Mouse (Mus musculus) right cerebral cortex, postnatal 36 days (tissue): Measurements from ENCODE around the gene Scfd2.

Source experiments
- DNase-seq, 2 experiments: peaks; one replicate each; pipeline ENCODE4 v3.0.0; 2022; ENCODE audit warnings: low spot score in 2 of 2, mixed read lengths in 1 of 2

Scfd2 gene

DNA sequence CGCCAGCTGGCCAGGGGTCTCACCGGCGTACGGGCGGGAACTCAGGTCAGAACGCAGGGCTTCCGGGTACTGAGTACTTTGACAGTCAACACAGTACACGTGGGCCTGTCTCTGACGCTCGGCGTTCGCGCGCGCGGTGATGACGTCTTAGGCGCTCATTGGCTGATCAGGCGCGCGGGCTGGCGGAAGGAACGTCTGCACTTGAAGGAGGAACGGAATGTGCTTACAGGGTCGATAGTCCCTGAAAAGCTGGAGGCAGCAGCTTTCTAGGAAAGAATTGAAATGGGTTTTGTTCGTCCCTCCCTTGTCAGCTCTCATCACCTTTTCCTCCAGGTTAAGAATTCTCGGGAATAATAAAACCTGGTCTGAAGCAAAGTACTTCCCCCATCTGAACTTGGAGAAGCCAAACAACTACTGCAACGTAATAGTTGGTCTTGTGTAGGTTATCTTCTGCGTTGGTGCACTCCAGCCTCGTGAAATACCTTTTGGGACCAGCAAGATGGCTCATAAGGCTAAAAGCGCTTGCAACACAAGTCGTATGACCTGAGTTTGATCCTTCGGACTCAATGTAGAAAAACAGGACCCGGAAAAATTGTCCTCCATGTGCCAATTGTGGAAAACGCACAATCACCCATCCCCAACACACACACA, at the start of gene Scfd2:
Gene Scfd2 (minus strand): TSS at position 130 of the 651 bp plus-strand sequence.
- peak; percentile 97 for DNase-seq

DNA sequence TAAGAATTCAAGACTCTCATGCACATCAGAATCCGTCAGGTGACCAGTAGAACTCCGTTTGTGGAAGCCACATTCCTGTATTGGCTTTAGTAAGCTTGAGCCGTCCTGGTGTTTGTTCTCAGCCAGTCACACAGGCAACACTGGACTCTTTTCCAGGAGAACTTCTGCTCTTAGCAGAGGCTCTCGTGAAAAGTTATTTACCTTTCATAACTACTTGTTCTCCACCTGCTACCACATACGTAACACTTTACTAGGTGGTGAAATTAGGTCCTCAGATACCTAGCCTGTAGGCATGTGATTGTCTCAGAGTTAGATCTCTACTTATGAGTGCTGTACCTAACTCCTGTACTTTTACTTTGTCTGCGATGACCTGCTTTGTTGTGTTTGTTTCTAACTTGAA, 40.2 kb upstream of the Scfd2 start:
- no peak for DNase-seq

DNA sequence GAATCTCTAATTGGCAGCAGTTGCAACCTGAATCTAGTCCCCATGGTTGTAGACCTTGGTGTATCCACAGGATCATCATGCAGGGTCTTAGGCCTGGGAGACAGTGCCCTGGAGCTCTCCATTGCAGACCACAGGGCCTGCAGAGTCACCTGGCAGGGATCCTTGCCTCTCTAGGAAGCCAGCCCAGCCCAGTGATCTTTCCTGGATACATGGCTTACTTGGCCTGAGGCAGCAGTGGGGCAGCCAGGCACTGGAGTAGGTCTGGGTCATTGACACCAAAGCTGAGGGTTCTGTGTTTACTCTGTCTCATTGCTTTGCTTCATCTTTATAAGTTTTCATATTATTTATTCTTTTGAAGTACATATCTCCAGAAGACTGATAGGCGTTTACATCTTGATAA, 29.6 kb upstream of the Scfd2 start:
- DNase-seq: no peak

- DNase-seq: peak in 1 of 2 experiments; percentile 47
Observed at GRCm38 (mm10) chr5:74549566-74549965, 18.0 kb upstream of the Scfd2 start.

DNA sequence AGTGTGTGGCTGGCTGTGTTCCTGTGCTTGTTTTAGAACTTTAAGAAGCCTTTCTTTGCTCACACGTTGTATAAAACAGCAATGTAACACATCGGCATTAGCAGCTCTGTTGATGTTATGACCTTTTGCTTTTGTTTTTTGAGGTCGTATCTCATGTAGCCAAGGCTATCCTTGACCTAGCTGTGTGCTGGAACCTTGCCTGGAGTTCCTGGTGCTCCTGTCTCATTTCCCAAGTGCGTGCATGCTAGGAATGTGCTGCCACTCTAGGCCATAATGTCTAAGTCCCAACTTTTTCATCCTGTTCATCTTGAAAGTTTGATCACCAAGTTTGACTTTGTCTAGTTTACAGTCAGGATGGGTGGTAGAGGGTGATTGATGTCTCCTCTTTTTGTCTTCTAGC, 14.0 kb upstream of the Scfd2 start:
- no peak for DNase-seq

DNA sequence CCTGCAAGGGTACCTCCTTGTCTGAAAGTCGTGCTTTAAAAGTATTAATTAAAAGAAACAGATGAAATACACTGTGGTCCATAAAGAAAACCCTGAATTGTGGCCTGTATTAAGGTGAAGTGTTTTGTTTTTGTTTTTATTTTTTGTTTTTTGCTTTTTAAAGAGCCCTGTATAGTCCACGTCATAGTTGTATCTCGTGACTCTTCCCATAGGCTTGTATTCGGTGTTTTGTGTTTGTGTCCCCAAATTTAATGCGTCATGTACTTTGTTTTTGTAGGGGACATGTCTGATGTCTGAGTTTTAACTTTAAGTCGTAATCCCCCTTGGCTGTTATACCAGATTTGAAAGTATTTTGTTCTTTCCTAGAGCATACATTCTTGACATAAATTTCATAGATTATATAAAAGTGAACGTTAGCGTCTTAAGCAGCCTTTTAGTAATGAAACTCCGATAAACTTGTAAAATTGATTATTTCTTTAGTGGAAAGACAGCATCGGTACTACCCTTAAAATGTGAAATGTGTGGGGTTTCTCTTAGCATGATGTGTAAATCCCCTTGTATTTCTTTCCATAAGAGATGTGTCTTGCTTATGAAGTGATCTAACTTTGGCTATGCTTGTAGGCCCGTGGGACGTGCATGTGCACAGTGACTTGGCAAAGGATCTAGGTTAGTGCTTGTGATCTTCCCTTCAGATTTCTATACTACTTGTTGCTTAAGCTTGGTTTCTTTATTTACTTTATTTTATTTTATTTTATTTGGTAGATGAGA, 4.8 kb upstream of the Scfd2 start:
- DNase-seq: no peak

GRCm38 (mm10) chr5:74535240-74536021, 3.9 kb upstream of the Scfd2 start, which contains the start of gene Fip1l1:
Gene Fip1l1, plus strand, starts transcription at chr5:74535449.
- peak; percentile 88 to 89 for DNase-seq

DNA sequence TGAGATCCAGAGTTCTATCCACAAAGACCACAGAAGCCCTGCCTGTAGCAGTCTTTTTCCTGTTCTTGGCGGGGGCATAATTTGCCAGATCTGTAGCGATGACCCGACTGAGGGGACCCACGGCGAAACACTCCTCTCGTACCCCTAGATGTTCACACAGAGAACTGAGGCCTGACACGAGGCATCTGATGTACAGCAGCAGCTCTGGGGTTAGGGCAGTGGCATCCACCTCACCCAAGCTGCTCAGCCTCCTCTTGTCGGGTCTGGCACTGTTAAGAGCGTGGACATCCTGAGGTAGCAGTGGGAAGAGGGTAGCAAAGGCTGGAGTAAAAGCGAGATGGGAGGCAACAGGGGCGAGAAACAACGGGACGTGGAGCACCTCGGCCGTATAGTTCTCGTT, 774 bp downstream of the Scfd2 start:
- no peak for DNase-seq

GRCm38 (mm10) chr5:74527025-74527424, 4.5 kb downstream of the Scfd2 start:
- DNase-seq: no peak

DNA sequence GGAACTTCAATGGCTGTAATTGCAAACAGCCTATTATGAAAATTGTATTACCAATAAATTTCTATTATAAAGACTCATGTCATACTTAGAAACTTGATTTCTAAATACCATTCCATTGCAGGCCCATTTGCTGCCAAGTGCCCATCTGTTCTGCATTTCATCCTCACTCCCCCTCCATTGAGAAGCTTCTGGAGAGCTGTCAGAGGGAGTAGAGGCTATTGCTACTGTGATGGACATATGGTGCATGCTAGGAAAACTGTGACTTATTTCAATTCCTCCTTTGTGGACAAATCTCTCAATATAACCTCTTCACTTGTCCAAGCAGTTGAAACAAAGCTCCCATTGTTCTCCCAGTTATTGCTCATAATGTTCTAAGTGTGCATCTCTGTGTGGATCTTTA, 19.9 kb downstream of the Scfd2 start:
- DNase-seq: no peak

- DNase-seq: no peak
Observed at GRCm38 (mm10) chr5:74492705-74493104, 38.9 kb downstream of the Scfd2 start.

DNA sequence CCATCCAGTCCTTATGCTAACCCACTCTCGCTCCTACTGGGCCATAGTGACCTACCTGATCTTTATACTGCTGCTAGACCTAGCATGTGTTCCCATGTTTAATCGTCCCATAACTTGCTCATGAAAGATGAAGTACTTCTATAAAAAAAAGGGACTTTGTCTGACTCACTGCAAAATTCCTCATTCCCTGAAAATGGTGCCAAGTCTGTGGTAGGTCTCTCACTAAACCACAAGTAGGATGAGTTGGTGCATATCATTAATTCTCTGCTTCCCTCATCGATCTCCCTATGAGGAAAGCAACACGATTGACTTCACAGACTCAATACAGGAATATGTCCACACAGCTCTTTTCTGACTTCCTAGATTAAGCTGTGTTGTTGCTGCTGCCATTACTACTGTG, 46.9 kb downstream of the Scfd2 start:
- no peak for DNase-seq

GRCm38 (mm10) chr5:74482633-74483032, 48.9 kb downstream of the Scfd2 start:
- peak in 1 of 2 experiments; percentile 8 for DNase-seq

DNA sequence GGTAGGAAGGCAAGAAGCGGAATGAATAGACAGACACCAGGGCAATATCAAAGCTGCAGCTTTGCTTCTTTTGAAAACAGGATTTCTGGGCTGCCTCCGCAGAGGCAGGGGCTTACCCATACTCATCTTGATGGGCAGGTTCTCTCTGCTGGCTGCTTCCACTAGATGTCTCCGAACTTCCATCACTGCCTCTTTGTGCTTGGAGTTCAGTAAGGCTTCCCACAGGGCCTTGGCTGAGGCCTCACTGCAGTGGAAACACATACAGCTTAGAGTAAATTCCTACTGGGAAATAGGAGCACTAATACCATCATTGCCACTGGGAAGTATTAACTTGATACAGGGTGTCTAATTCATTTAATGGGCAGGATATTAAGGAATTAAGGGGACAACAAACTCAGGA, 49.5 kb downstream of the Scfd2 start:
- DNase-seq: no peak

GRCm38 (mm10) chr5:74480409-74480808, 51.1 kb downstream of the Scfd2 start:
- DNase-seq: no peak

DNA sequence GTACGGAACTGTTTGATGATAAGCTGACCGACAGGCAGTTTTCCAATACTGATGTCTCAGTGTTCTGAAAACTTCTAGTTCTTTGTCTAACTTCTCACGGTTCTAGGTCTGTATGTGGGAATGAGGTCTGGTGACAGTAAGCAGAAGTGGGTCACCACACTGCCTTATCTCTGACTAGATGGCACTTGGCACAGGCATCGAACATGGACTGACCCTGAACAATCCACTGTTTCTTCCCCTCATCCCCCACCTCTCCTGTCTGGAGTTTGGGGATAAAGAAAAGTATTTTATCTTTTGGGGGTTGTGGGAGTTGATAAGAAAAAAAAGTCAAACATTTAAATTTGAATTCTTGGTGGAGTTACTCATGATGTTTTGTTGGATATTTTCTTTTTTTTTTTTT, 51.6 kb downstream of the Scfd2 start:
- no peak for DNase-seq

- DNase-seq: no peak
Observed at GRCm38 (mm10) chr5:74479157-74479556, 52.4 kb downstream of the Scfd2 start.

- DNase-seq: no peak
Observed at GRCm38 (mm10) chr5:74476551-74476950, 55.0 kb downstream of the Scfd2 start.

GRCm38 (mm10) chr5:74473117-74473516, 58.4 kb downstream of the Scfd2 start:
- DNase-seq: no peak

DNA sequence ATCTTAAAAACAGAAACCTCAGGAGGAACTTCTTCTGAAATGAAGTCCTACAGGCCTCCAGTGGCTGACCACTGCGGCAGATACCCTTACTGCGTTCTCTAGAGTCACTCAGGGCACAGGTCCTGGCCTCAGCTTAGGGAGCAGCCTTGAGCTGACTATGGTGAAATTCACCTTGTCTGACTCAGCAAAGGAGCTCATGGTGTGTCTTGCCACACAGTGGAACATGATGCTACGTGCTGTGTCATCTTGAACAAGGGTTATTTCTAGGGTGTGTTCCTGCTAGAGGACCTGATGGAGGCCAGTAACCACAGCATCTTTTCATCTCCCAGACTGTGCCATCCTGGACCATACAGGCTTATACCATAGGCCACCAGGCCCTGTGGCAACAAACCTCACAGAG, 60.7 kb downstream of the Scfd2 start:
- DNase-seq: no peak

GRCm38 (mm10) chr5:74469620-74470019, 61.9 kb downstream of the Scfd2 start:
- DNase-seq: no peak

GRCm38 (mm10) chr5:74467753-74468152, 63.8 kb downstream of the Scfd2 start:
- DNase-seq: no peak

DNA sequence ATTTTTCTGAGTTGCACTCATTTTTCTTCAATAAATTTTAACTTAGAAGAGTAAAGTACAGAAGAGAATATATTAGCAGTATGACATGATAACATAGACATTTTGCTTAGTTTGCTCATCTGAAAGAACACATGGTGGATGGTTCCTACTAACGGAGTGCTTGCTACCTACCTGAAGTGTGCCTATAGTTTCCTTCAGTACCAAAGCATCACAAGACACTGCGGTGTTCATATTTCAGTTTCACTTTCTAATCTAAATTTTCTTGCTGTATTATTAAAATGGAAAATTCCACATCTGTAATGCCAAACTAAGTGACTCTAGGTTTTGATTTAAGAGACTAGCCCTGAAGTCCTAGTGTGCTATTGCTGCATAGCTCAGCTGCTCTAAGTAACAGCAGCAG, 74.8 kb downstream of the Scfd2 start:
- no peak for DNase-seq
